Mouse (Mus musculus): Measurements from ENCODE around the gene Qtrt2. TPM values are rescaled to one million over a fixed set of nuclear protein-coding genes. Genes with fewer than 3 reads are reported as not detected.

Gene Qtrt2
- polyA plus RNA-seq, 1 experiment from 2014 or later, result 19.4 TPM

DNA sequence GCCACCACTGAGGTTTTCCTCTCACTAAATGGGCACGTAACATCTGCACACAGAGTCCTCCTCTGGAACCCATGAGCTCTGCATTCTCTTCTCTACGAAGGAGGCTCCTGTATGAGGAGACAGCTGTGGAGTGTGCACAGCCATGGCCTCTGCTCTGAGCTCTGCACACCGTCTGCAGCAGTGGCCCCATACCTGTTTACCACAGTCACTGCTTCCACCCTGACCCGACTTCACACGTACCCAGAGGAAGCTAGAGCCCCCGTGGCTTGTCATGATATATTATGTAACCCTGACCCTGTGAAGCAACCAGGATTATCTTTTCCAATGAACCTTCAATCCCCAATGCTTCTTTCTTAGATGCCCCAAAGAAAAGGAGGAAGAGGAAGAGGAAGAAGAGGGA is 46.8 kb downstream of the Qtrt2 start:
- 86% methylated on average over 6 of the region's 6 CpGs for WGBS
- ATAC-seq (ENCODE audit: low read depth), result no peak
- Histone ChIP-seq H3K27me3 (no peaks in the 10 kb centered on the region), H3K4me2 (no peak overlapping the region), H3K9me3 (no peaks in the 10 kb centered on the region), H3K4me1 (replicated peaks) (no peaks in the 10 kb centered on the region), H3K36me3 (peaks cover 39% of the 10 kb centered on the region), H3K9ac (no peak overlapping the region), H3K4me3 (no peak overlapping the region), H3K27ac (replicated peaks) (no peak overlapping the region)

DNA sequence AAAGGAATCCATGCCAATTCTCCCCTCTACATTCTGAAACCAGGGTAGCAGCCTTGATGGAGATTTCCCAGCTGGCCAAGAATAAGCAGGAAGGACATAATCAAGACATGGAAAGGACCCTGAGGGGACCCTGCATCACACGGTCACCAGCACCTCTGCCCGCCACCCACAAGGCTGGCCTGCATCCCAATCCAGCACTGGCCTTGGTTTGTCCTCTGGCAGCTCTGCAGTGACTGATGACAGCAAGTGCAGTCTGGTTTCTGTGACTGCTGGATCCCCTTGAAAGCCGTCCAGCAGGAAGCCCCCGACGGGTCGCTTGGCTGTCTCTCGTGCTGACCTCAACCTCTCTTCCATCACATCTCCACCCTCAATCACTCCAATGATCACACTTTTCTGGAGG is 55.2 kb downstream of the Qtrt2 start:
- 93% methylated on average over 7 of the region's 7 CpGs for WGBS
- 0 out of 2 replicates have a peak, but pooled peaks cover 7% of the 10 kb centered on the region for H3K4me1 ChIP-seq (replicated peaks)
- H3K36me3 ChIP-seq, result peaks cover 59% of the 10 kb centered on the region
- no peak overlapping the region for H3K9ac ChIP-seq
- no peak overlapping the region for H3K4me3 ChIP-seq
- H3K27ac ChIP-seq (replicated peaks), result no peak overlapping the region
- no peaks in the 10 kb centered on the region for H3K27me3 ChIP-seq
- no peaks in the 10 kb centered on the region for H3K9me3 ChIP-seq
- no peak for ATAC-seq (ENCODE audit: low read depth)
- H3K4me2 ChIP-seq, result no peak overlapping the region

DNA sequence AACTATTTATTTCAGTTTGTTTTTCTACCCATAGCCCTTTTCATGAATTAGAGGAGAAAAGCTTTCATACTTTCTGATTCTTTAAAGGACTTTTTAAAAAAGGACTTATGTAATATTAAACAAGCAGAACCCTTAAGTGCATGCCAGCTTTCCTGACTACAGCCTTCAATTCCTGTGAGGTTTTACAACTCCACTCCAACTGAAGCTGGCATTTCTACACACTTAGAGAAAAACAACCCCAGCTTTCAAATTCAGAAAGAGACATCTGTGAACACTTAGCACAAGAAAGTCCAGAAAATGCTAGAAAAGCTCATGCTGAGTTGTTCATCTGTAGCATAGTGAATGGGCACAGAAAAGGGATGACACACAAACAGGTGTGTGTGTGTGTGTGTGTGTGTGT is 56.8 kb downstream of the Qtrt2 start:
- Histone ChIP-seq H3K27ac (replicated peaks) (no peak overlapping the region), H3K36me3 (peaks cover 43% of the 10 kb centered on the region), H3K4me2 (no peak overlapping the region), H3K4me1 (replicated peaks) (0 out of 2 replicates have a peak, but pooled peaks cover 7% of the 10 kb centered on the region), H3K4me3 (no peak overlapping the region), H3K9me3 (no peaks in the 10 kb centered on the region), H3K27me3 (no peaks in the 10 kb centered on the region), H3K9ac (no peak overlapping the region)
- no peak for ATAC-seq (ENCODE audit: low read depth)

DNA sequence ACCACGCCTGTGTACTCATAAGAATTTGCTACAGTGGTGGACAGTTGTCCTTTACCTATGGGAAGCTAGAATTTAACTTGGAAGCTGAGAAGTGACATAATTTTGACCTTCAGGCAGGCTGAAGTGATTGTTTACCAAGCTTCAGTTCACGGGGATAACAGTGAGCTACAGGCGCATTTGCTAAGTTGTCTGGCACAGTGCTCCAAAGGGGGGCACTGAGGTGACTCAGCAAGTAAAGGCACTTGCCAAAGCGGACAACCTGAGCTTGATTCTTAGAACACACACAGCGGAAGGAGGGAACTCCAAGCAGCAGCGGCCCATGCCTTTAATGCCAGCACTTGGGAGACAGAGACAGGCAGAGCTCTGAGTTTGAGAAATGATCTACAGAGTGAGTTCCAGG is 66.0 kb downstream of the Qtrt2 start:
- Histone ChIP-seq H3K9me3 (no peaks in the 10 kb centered on the region), H3K4me2 (no peak overlapping the region), H3K9ac (no peak overlapping the region), H3K27me3 (no peaks in the 10 kb centered on the region), H3K4me1 (replicated peaks) (no peaks in the 10 kb centered on the region), H3K4me3 (no peak overlapping the region), H3K36me3 (peaks cover 24% of the 10 kb centered on the region), H3K27ac (replicated peaks) (no peak overlapping the region)
- ATAC-seq (ENCODE audit: low read depth), result no peak
- 90% methylated on average over 6 of the region's 6 CpGs for WGBS

DNA sequence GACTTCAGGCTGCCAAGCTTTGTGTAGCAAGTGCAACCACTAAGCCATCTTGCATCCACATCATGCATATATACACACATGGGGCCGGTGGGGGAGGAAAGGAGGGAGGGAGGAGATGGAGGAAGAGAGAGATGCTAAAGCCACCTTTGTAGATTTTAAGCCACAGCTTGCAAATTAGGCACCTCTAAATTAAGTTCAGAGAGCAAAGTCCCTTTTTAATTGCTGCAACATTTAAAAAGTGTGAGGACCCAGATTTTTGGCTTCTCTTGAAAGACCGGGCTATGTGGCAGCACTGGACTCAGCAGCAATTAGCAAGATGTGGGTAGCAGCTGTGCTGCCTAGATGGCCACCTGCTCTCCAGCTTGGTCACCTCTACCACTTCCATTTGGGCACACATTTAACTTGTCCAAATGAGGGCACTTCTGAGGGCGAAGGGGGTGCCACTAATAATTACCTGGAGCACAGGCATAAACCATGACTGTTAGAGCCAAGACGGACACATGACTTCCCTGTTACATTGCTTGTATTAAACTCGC is 67.6 kb downstream of the Qtrt2 start:
- no peak overlapping the region for H3K27ac ChIP-seq (replicated peaks)
- no peak overlapping the region for H3K4me3 ChIP-seq
- H3K9ac ChIP-seq, result no peak overlapping the region
- no peaks in the 10 kb centered on the region for H3K9me3 ChIP-seq
- no peaks in the 10 kb centered on the region for H3K4me1 ChIP-seq (replicated peaks)
- peaks cover 20% of the 10 kb centered on the region for H3K36me3 ChIP-seq
- no peak overlapping the region for H3K4me2 ChIP-seq
- WGBS, result 83% methylated on average over 5 of the region's 5 CpGs
- no peaks in the 10 kb centered on the region for H3K27me3 ChIP-seq
- ATAC-seq (ENCODE audit: low read depth), result no peak

DNA sequence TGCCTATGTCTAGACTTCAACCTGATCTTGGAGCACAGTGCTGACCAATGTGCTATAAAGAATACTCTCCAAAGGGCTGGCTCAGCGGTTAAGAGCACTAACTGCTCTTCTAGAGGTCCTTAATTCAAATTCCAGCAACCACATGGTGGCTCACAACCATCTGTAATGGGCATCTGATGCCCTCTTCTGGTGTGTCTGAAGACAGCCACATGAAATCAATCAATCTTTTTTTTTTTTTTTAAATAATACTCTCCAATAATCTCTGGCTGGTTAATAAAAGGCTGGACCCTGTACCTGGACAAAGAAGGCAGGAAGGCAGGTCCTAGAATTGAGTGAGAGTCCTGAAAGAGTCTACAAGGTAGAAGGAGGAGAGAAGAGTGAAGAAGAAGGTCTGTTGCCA is 76.8 kb downstream of the Qtrt2 start:
- Histone ChIP-seq H3K9ac (no peak overlapping the region), H3K27ac (replicated peaks) (no peak overlapping the region), H3K4me3 (no peak overlapping the region), H3K4me2 (no peak overlapping the region), H3K4me1 (replicated peaks) (no peaks in the 10 kb centered on the region), H3K36me3 (no peaks in the 10 kb centered on the region), H3K27me3 (no peaks in the 10 kb centered on the region), H3K9me3 (no peaks in the 10 kb centered on the region)
- 46% methylated on average over 1 of the region's 1 CpGs for WGBS
- no peak for ATAC-seq (ENCODE audit: low read depth)

DNA sequence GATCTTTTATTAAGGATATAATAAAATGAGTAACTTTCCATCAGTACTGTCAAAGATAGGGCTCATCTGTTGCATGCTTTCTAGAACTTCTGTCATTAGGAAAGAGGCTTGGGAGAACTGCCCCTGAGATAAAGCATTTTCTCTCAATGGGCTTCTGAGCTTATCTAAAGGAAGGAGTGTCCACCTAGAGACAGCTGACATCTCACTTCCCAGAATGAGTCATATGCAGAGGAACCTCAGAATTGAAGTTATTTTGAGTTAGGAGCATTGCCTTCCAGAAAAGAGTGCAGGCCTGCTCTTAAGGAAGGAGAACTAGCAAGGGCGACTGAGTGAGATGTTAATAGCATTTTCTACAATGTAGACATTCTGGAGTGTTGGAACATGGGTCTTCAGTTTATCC is 85.4 kb downstream of the Qtrt2 start:
- no peaks in the 10 kb centered on the region for H3K9me3 ChIP-seq
- no peaks in the 10 kb centered on the region for H3K27me3 ChIP-seq
- ATAC-seq (ENCODE audit: low read depth), result no peak
- H3K27ac ChIP-seq (replicated peaks), result no peak overlapping the region
- H3K36me3 ChIP-seq, result no peaks in the 10 kb centered on the region
- no peak overlapping the region for H3K4me3 ChIP-seq
- 93% methylated on average over 1 of the region's 1 CpGs for WGBS
- no peaks in the 10 kb centered on the region for H3K4me1 ChIP-seq (replicated peaks)
- no peak overlapping the region for H3K9ac ChIP-seq
- no peak overlapping the region for H3K4me2 ChIP-seq

DNA sequence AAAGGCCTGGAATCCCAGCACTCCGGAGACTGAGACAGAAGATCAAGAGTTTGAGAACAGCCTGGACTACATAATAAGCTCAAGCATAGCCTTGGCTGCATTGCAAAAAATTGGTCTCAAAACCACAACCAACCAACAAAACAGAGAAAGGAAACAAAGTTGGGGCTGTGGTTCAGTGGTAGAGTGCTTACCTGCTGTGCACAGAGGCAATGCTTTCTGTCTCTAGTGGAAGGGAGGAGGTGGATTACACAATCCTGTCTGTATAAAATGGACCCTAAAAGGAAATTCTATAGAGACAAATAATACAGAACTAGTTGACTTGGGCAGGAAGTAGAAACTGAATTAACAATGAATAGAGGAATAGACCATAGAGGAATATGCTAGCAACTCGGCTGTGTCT is 94.7 kb downstream of the Qtrt2 start:
- no peak overlapping the region for H3K4me2 ChIP-seq
- no peaks in the 10 kb centered on the region for H3K27me3 ChIP-seq
- ATAC-seq (ENCODE audit: low read depth), result no peak
- H3K9ac ChIP-seq, result no peak overlapping the region
- no peak overlapping the region for H3K27ac ChIP-seq (replicated peaks)
- no peaks in the 10 kb centered on the region for H3K4me1 ChIP-seq (replicated peaks)
- H3K36me3 ChIP-seq, result no peaks in the 10 kb centered on the region
- no peaks in the 10 kb centered on the region for H3K9me3 ChIP-seq
- WGBS, result 89% methylated on average over 2 of the region's 2 CpGs
- H3K4me3 ChIP-seq, result no peak overlapping the region

DNA sequence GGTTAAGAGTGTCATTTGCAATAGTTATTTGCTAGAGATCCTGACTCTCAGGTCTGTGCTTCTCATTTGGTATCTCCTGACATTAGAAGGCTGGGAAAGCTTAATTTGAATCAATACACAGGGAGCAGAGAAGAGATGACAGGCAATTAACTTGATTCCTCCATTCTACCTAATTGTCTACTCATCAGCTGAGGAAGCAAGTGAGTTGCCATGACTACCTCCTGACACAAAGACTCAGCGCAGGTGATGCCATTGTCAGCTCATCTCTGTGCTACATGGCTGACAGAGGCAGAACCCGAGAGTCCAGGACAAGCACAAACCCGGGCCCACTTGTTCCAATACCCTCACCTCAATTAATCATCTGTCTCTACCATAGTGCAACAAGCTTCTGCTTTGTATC is 99.1 kb downstream of the Qtrt2 start:
- no peaks in the 10 kb centered on the region for H3K9me3 ChIP-seq
- H3K27ac ChIP-seq (replicated peaks), result no peak overlapping the region
- no peak overlapping the region for H3K9ac ChIP-seq
- 73% methylated on average over 3 of the region's 3 CpGs for WGBS
- no peaks in the 10 kb centered on the region for H3K4me1 ChIP-seq (replicated peaks)
- no peak for ATAC-seq (ENCODE audit: low read depth)
- no peak overlapping the region for H3K4me3 ChIP-seq
- no peak overlapping the region for H3K4me2 ChIP-seq
- no peaks in the 10 kb centered on the region for H3K36me3 ChIP-seq
- H3K27me3 ChIP-seq, result no peaks in the 10 kb centered on the region

DNA sequence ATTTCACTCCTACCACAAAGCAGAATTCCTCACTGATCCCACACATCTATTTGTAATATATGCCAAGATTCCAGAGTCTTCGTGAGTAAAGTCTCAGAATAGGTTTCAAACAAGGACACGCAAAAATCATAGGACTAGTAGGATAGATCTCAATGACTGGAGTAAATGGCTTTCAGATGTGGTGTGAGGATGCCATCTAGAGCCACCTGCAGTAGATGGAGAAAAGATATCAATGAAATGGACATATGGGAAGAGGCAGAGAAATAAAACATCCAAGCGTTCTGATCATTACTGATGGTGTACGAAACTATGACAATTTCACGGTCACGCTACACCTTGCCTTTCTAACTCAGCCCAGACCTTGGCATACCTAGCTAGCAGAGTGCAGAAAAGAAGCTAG is 108.2 kb downstream of the Qtrt2 start:
- Histone ChIP-seq H3K9me3 (no peaks in the 10 kb centered on the region), H3K9ac (no peak overlapping the region), H3K4me1 (replicated peaks) (no peaks in the 10 kb centered on the region), H3K27me3 (no peaks in the 10 kb centered on the region), H3K27ac (replicated peaks) (no peak overlapping the region), H3K4me3 (no peak overlapping the region), H3K4me2 (no peak overlapping the region), H3K36me3 (no peaks in the 10 kb centered on the region)
- no peak for ATAC-seq (ENCODE audit: low read depth)
- WGBS, result 96% methylated on average over 6 of the region's 6 CpGs

DNA sequence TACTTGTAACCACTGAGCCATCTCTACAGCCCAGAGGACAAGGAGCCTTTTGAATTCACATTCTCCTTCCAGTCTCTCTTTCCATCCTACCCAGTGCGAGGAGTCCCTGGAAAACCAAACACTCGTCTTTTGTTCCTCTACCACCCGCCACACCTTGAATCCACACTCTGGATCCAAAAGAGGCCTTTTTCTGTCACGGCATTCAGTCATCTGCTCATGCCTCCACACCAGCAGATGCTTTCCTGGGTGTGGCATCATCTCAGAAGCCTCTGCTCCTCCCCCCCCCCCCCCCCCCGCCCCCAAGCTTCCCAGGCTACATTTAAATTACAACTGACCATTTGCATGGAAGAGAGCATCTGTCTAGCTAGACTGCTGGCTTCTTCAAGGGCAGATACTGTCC is 110.3 kb downstream of the Qtrt2 start:
- no peaks in the 10 kb centered on the region for H3K27me3 ChIP-seq
- H3K9me3 ChIP-seq, result no peaks in the 10 kb centered on the region
- H3K4me3 ChIP-seq, result no peak overlapping the region
- no peaks in the 10 kb centered on the region for H3K36me3 ChIP-seq
- no peak overlapping the region for H3K4me2 ChIP-seq
- no peak for ATAC-seq (ENCODE audit: low read depth)
- WGBS, result 73% methylated on average over 5 of the region's 5 CpGs
- H3K27ac ChIP-seq (replicated peaks), result no peak overlapping the region
- no peaks in the 10 kb centered on the region for H3K4me1 ChIP-seq (replicated peaks)
- no peak overlapping the region for H3K9ac ChIP-seq

DNA sequence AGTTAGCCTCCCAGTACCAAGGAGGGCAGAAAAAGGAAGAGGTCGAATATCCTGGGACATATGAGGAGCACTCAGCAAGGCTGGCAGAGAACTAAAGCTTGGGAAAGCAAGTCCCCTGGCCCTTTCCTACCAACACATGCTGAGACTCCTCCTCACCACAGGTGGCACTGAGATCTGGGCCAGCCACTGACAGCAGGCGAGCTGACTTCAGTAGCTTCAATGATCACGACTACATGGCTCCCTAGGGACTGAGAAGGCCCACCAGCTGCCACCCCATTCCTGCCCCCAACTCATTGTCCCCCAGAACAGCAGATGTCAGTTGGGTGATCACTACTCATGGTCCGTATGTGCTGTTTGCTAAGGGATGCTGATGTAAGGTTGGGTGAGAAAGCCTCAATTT is 112.0 kb downstream of the Qtrt2 start:
- H3K9me3 ChIP-seq, result no peaks in the 10 kb centered on the region

More for the DNA sequence above, 112.0 kb downstream of the Qtrt2 start:
- Histone ChIP-seq H3K27me3 (no peaks in the 10 kb centered on the region), H3K4me1 (replicated peaks) (no peaks in the 10 kb centered on the region), H3K4me3 (no peak overlapping the region), H3K36me3 (no peaks in the 10 kb centered on the region), H3K27ac (replicated peaks) (no peak overlapping the region), H3K4me2 (no peak overlapping the region), H3K9ac (no peak overlapping the region)
- ATAC-seq (ENCODE audit: low read depth), result no peak
- WGBS, result 40% methylated on average over 4 of the region's 4 CpGs

Measured in neural tube, embryonic 13.5 days (tissue).